Mouse (Mus musculus) liver, postnatal 0 days (tissue): ENCODE measurements around the gene Med16. TPM values are rescaled to one million over a fixed set of nuclear protein-coding genes. Genes with fewer than 3 reads are reported as not detected.

Source experiments
- ATAC-seq: fragments of 200-750 bp; cut with Nextera tagmentation; 2 replicates; pipeline ENCODE4 v1.8.0; 2017; ENCODE audit warnings: mild to moderate bottlenecking, moderate library complexity
- DNase-seq: peaks from one replicate; pipeline ENCODE4 v3.0.0-alpha.2; 2016
- H3K27ac ChIP-seq: fragments of 300-500 bp; sonication (generic); 2 replicates; pipeline ENCODE4 v1.5.1; 2014; ENCODE audit warnings: antibody characterized with exemption, moderate library complexity, mild to moderate bottlenecking, low read depth
- H3K27me3 ChIP-seq: fragments of 300-500 bp; sonication (generic); 2 replicates; pipeline ENCODE4 v1.6.1; 2014; ENCODE audit warnings: low read length, control low read depth, mixed read lengths; ENCODE audit not compliant: insufficient read depth
- H3K36me3 ChIP-seq: fragments of 300-500 bp; sonication (generic); replicated peaks from 2 replicates; pipeline ENCODE4 v1.6.1; 2014; ENCODE audit warnings: mild to moderate bottlenecking, control low read depth, low read length, moderate library complexity, mixed read lengths; ENCODE audit not compliant: insufficient read depth
- H3K4me1 ChIP-seq: fragments of 300-500 bp; sonication (generic); 2 replicates; pipeline ENCODE4 v1.6.1; 2014; ENCODE audit warnings: antibody characterized with exemption, mild to moderate bottlenecking, control low read depth; ENCODE audit not compliant: insufficient read depth
- H3K4me2 ChIP-seq: fragments of 300-500 bp; sonication (generic); 2 replicates; pipeline ENCODE4 v1.6.1; 2014; ENCODE audit warnings: low read depth, mild to moderate bottlenecking, low read length, moderate library complexity, mixed read lengths
- H3K4me3 ChIP-seq: fragments of 300-500 bp; sonication (generic); 2 replicates; pipeline ENCODE4 v1.5.1; 2014; ENCODE audit warnings: low read depth, low read length
- H3K9ac ChIP-seq: fragments of 300-500 bp; sonication (generic); replicated peaks from 2 replicates; pipeline ENCODE4 v1.6.1; 2014; ENCODE audit warnings: mild to moderate bottlenecking, moderate library complexity
- H3K9me3 ChIP-seq: fragments of 300-500 bp; sonication (generic); 2 replicates; pipeline ENCODE4 v1.6.1; 2016; ENCODE audit warnings: mild to moderate bottlenecking, control low read depth, low read length, mixed read lengths
- CTCF ChIP-seq: sonication (generic); IDR thresholded peaks from 2 replicates; pipeline ENCODE4 v1.5.1; 2016; ENCODE audit warnings: antibody characterized with exemption, low read depth
- EP300 ChIP-seq: IDR thresholded peaks from 2 replicates; pipeline ENCODE4 v1.6.1; 2016; ENCODE audit warnings: antibody characterized with exemption, low read depth, mild to moderate bottlenecking
- WGBS: fragments of 180-500 bp; shearing (Covaris S2); extraction: QIAGEN DNeasy Blood & Tissue Kit; methylation state at CpG from one replicate; pipeline ENCODE4 v1.1.7; 2014; ENCODE audit not compliant: insufficient replicate concordance; 5-methylcytosine and 5-hydroxymethylcytosine counted together
- polyA plus RNA-seq: library from polyadenylated mRNA; unstranded; fragments of >200 nt; fragmentation: Nextera tagmentation; extraction: Ambion mirVana; gene quantifications from 2 replicates; pipeline ENCODE4 v1.2.1, GENCODE M21; 2015

Med16 gene
- polyA plus RNA-seq, 1 experiment from 2014 or later, result 14.3 TPM

- Histone ChIP-seq H3K4me1 (peaks cover 35% of the 10 kb centered on the region), H3K27ac (peak overlapping the region; percentile 95), H3K4me2 (peak overlapping the region; percentile 97), H3K4me3 (peak overlapping the region; percentile 86), H3K27me3 (peaks cover 20% of the 10 kb centered on the region), H3K9ac (peak overlapping the region; percentile 85), H3K9me3 (no peaks in the 10 kb centered on the region), H3K36me3 (peaks cover under 1% of the 10 kb centered on the region; the same call in 1 of the 2 replicates)
- 10% methylated on average over 14 of the region's 15 CpGs for WGBS
- ATAC-seq (no peak), DNase-seq (peak; percentile 39)
- no peak for TF ChIP-seq EP300
- no peak for TF ChIP-seq CTCF
These were observed 17.2 kb upstream of the Med16 start for GRCm38 (mm10) chr10:79925785-79926490.

GRCm38 (mm10) chr10:79924998-79925784 is 16.5 kb upstream of the Med16 start:
- Histone ChIP-seq H3K27ac (no peak overlapping the region), H3K27me3 (peaks cover 27% of the 10 kb centered on the region), H3K9ac (no peak overlapping the region), H3K9me3 (no peaks in the 10 kb centered on the region), H3K4me3 (no peak overlapping the region), H3K4me2 (peak overlapping the region; percentile 97), H3K4me1 (peaks cover 42% of the 10 kb centered on the region), H3K36me3 (no peaks in the 10 kb centered on the region)
- DNase-seq (peak; percentile 94), ATAC-seq (peak; percentile 11; the same call in 1 of the 2 replicates)
- peak; percentile 51; the same call in 1 of the 2 replicates for TF ChIP-seq EP300
- peak; percentile 100 for TF ChIP-seq CTCF
- 17% methylated on average over 29 of the region's 29 CpGs for WGBS

GRCm38 (mm10) chr10:79921572-79921971 is 12.8 kb upstream of the Med16 start:
- no peak for TF ChIP-seq EP300
- TF ChIP-seq CTCF, result no peak
- Histone ChIP-seq H3K36me3 (no peaks in the 10 kb centered on the region), H3K27me3 (peaks cover 56% of the 10 kb centered on the region), H3K27ac (no peak overlapping the region), H3K9me3 (no peaks in the 10 kb centered on the region), H3K4me2 (peak overlapping the region; percentile 50), H3K9ac (no peak overlapping the region), H3K4me3 (0 out of 2 replicates have a peak overlapping the region, but pooled peaks have one; percentile 19), H3K4me1 (peaks cover 48% of the 10 kb centered on the region)
- DNase-seq (no peak), ATAC-seq (no peak)
- WGBS, result 8% methylated on average over 34 of the region's 34 CpGs

GRCm38 (mm10) chr10:79920958-79921535 is 12.3 kb upstream of the Med16 start, which contains the start of gene R3hdm4:
TSS of gene R3hdm4 (minus strand) at chr10:79921208.
- DNase-seq, result no peak
- WGBS, result 12% methylated on average over 31 of the region's 41 CpGs

GRCm38 (mm10) chr10:79920056-79920890 is 11.6 kb upstream of the Med16 start:
- TF ChIP-seq EP300, result no peak
- TF ChIP-seq CTCF, result no peak
- H3K36me3 ChIP-seq, result no peaks in the 10 kb centered on the region
- DNase-seq (no peak), ATAC-seq (no peak)
- no peak overlapping the region for H3K9ac ChIP-seq
- peaks cover 56% of the 10 kb centered on the region for H3K27me3 ChIP-seq
- H3K4me3 ChIP-seq, result 0 out of 2 replicates have a peak overlapping the region, but pooled peaks have one; percentile 10
- H3K27ac ChIP-seq, result no peak overlapping the region
- H3K9me3 ChIP-seq, result no peaks in the 10 kb centered on the region
- H3K4me1 ChIP-seq, result peaks cover 46% of the 10 kb centered on the region
- WGBS, result 26% methylated on average over 26 of the region's 26 CpGs
- no peak overlapping the region for H3K4me2 ChIP-seq

More at GRCm38 (mm10) chr10:79920958-79921535, 12.3 kb upstream of the Med16 start, which contains the start of gene R3hdm4:
- Histone ChIP-seq H3K27ac (no peak within 1 kb of the TSS), H3K27me3 (peaks cover 56% of the 10 kb centered on the region), H3K36me3 (no peaks in the 10 kb centered on the region), H3K4me1 (peaks cover 46% of the 10 kb centered on the region), H3K4me3 (0 out of 2 replicates have a peak within 1 kb of the TSS, but pooled peaks have one; percentile 19), H3K9me3 (no peaks in the 10 kb centered on the region), H3K4me2 (peak within 1 kb of the TSS; percentile 50), H3K9ac (no peak within 1 kb of the TSS)
- TF ChIP-seq EP300, result no peak
- TF ChIP-seq CTCF, result no peak
- ATAC-seq, result no peak
